Mouse (Mus musculus) kidney, embryonic 14.5 days (tissue): ENCODE data around the gene Lcmt1. TPM values are rescaled to one million over a fixed set of nuclear protein-coding genes. Genes with fewer than 3 reads are reported as not detected.

Experiments
- ATAC-seq: fragments of 200-750 bp; cut with Nextera tagmentation; 2 replicates; pipeline ENCODE4 v1.8.0; 2017; ENCODE audit warnings: moderate number of reproducible peaks, mild to moderate bottlenecking, moderate TSS enrichment, moderate library complexity; ENCODE audit not compliant: low FRiP score, low TSS enrichment
- H3K27ac ChIP-seq: fragments of 300-500 bp; sonication (generic); 2 replicates; pipeline ENCODE4 v1.5.1; 2014; ENCODE audit warnings: low read depth, mild to moderate bottlenecking, low read length, moderate library complexity, mixed read lengths
- H3K27me3 ChIP-seq: fragments of 300-500 bp; sonication (generic); 2 replicates; pipeline ENCODE4 v1.6.1; 2014; ENCODE audit warnings: mild to moderate bottlenecking, low read length; ENCODE audit not compliant: control insufficient read depth, insufficient read depth
- H3K36me3 ChIP-seq: fragments of 300-500 bp; sonication (generic); 2 replicates; pipeline ENCODE4 v1.6.1; 2014; ENCODE audit warnings: low read length, mixed read lengths; ENCODE audit not compliant: control insufficient read depth, insufficient read depth
- H3K4me1 ChIP-seq: fragments of 300-500 bp; sonication (generic); 2 replicates; pipeline ENCODE4 v1.6.1; 2014; ENCODE audit warnings: low read length, mixed read lengths; ENCODE audit not compliant: control insufficient read depth, insufficient read depth
- H3K4me2 ChIP-seq: fragments of 300-500 bp; sonication (generic); replicated peaks from 2 replicates; pipeline ENCODE4 v1.6.1; 2014; ENCODE audit warnings: low read depth, mild to moderate bottlenecking, low read length
- H3K4me3 ChIP-seq: fragments of 300-500 bp; sonication (generic); 2 replicates; pipeline ENCODE4 v1.5.1; 2014; ENCODE audit warnings: mild to moderate bottlenecking, low read length
- H3K9ac ChIP-seq: fragments of 300-500 bp; sonication (generic); 2 replicates; pipeline ENCODE4 v1.6.1; 2014; ENCODE audit warnings: low read depth, mild to moderate bottlenecking, low read length, moderate library complexity
- H3K9me3 ChIP-seq: fragments of 300-500 bp; sonication (generic); 2 replicates; pipeline ENCODE4 v1.6.1; 2016; ENCODE audit warnings: low read length; ENCODE audit not compliant: control insufficient read depth
- WGBS: fragments of 180-500 bp; shearing (Covaris S2); extraction: QIAGEN DNeasy Blood & Tissue Kit; methylation state at CpG from one replicate; pipeline ENCODE4 v1.1.7; 2014; 5-methylcytosine and 5-hydroxymethylcytosine counted together
- polyA plus RNA-seq: library from polyadenylated mRNA; unstranded; fragments of >200 nt; fragmentation: Nextera tagmentation; extraction: Ambion mirVana; gene quantifications from 2 replicates; pipeline ENCODE4 v1.2.1, GENCODE M21; 2014

Gene Lcmt1
- polyA plus RNA-seq, 1 experiment from 2014 or later, result 61.3 TPM

DNA sequence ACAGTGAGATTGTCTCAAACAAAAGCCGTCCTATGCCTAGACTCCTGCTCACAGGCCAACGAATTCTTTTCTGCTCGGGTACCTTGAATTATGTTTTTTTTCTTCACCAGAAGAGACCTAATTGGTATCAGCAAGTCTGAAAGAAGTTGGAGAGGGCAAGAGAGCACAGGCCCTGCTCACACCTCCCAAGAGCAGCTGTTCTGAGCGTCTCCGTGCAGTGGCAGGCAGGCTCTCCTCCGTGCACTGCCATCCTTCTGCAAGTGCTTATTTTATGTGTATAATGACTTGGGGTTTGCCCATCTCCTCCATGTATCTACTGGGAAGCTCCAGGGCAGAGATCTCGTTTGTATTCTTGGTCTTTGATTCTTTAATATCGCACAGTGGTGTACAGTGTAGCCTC, 2.8 kb upstream of the Lcmt1 start:
- no peak overlapping the region for H3K27ac ChIP-seq
- H3K4me1 ChIP-seq, result peaks cover 16% of the 10 kb centered on the region
- H3K9me3 ChIP-seq, result no peaks in the 10 kb centered on the region
- ATAC-seq, result no peak
- no peaks in the 10 kb centered on the region for H3K36me3 ChIP-seq
- no peak overlapping the region for H3K4me3 ChIP-seq
- H3K9ac ChIP-seq, result no peak overlapping the region
- WGBS, result 78% methylated on average over 8 of the region's 8 CpGs
- H3K4me2 ChIP-seq, result no peak overlapping the region
- no peaks in the 10 kb centered on the region for H3K27me3 ChIP-seq

DNA sequence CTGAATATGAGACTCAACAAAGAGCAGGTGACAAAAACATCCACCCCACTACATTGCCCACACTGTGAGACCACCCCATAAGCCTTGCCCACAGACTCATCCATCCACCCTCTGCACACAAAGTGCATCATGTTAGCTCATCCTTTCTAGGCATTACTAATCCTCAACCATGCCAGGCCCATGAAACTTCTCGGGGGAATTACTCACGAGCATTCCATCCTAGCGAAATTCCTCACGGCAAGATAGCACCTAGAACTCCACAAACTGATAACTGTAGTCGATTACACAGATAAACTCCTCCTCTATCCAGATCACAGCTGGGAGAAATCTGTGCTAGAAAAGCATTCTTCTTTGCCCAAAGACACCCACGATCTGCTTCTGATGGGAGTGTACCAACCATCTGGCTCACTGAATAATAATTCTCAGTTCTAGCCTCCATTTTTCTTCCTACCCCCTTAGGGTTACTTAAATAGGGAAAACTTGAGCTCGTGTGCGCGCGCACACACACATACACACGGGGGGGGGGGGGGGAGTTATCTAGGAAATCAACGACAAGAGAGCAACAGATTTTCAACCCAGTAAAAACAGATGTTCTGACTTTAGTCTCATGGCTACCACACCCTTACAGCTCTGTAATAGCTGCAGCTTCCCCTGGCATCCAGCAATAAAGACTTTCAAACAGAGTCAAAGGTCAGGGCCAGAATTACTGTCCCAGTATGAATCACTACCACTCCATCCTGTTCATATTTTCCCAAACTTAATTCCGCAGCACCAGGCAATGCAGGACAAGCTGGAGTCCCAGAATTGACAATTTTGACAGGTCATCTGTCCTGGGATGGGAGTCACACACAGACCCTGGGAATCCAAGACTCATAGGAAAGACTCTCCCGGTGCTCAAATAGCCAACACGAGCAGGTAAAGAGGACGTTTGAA, 2.1 kb upstream of the Lcmt1 start:
- 0 out of 2 replicates have a peak overlapping the region, but pooled peaks have one; percentile 89 for H3K9ac ChIP-seq

DNA sequence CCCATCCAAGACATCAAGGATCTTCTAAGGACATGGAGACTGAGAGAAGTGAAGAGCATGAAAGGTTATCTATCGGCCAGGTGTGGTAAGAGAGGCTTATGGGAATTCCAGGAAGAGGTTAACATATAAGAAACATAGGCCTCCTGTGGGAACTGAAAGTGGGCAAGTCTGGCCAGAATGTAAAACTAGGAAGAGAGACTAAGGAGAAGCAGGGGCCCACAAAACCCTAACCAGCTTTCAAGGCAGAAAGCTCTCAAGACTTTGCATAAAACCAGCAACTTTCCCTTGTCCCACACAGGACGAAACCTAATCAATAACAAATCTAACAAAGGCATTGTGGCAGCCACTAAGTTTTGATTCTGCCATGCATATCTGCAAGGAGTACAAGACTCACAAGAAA, 1.4 kb upstream of the Lcmt1 start:
- Histone ChIP-seq H3K9ac (0 out of 2 replicates have a peak overlapping the region, but pooled peaks have one; percentile 89), H3K27me3 (no peaks in the 10 kb centered on the region), H3K27ac (no peak overlapping the region), H3K9me3 (no peaks in the 10 kb centered on the region), H3K36me3 (no peaks in the 10 kb centered on the region), H3K4me1 (peaks cover 16% of the 10 kb centered on the region), H3K4me3 (peak overlapping the region; percentile 80; the same call in 1 of the 2 replicates), H3K4me2 (peak overlapping the region; percentile 55)
- 75% methylated on average over 2 of the region's 2 CpGs for WGBS
- ATAC-seq, result no peak

More for the DNA sequence above, 2.1 kb upstream of the Lcmt1 start:
- no peaks in the 10 kb centered on the region for H3K9me3 ChIP-seq
- WGBS, result 79% methylated on average over 16 of the region's 16 CpGs
- peaks cover 16% of the 10 kb centered on the region for H3K4me1 ChIP-seq
- no peak overlapping the region for H3K27ac ChIP-seq
- no peak for ATAC-seq
- H3K36me3 ChIP-seq, result no peaks in the 10 kb centered on the region
- H3K4me3 ChIP-seq, result peak overlapping the region; percentile 80; the same call in 1 of the 2 replicates
- peak overlapping the region; percentile 55; the same call in 1 of the 2 replicates for H3K4me2 ChIP-seq
- no peaks in the 10 kb centered on the region for H3K27me3 ChIP-seq

DNA sequence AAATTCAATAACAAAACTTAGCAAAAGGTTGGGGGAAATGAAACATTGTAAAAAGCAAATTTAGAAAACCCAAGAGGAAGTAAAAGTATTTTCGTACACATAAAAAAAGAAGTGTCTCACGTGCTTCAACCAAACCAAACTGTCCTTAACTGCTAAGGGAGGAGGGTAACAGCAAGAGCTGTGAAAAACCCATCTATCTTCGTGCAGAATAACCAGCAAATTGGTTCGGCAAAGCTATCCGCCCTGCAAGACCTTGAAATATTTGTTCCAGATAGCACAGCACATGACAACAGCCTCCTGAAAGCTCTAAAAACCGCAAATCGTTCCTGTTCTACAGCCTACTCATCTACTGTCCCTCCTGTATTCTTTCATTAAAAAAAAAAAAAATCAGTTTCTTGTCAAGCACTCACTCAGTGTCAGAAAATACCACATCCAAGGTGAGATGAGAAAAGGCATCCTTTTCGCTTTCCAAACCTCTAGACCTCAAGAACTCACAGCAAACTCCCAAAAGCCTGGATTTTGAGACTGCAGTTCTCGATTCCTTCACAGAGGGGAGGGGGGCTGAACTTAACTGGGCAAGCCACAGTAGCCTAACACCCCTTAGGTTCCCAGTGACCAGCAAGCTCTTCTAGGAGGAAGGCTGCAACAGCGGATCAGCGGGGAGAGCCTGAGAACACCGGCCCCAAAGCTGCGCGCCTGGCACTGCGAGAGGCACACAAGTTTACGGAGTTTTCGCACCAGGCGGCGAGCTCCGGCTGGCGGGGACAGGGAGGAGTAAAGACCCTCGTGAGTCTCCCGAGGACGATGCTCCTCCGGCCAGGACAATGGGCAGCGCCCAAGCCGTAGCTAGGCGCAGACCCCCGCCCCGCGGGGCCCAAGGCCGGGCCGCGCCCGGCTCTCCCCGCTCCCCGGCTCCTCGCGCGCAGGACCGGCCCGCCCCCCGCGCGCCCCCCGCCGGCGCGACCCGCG, 522 bp upstream of the Lcmt1 start:
- ATAC-seq, result peak; percentile 75
- peak overlapping the region; percentile 55 for H3K4me2 ChIP-seq
- peak overlapping the region; percentile 43 for H3K27ac ChIP-seq
- H3K9ac ChIP-seq, result peak overlapping the region; percentile 89
- H3K27me3 ChIP-seq, result no peaks in the 10 kb centered on the region
- no peaks in the 10 kb centered on the region for H3K36me3 ChIP-seq
- H3K4me1 ChIP-seq, result peaks cover 16% of the 10 kb centered on the region
- no peaks in the 10 kb centered on the region for H3K9me3 ChIP-seq
- peak overlapping the region; percentile 80 for H3K4me3 ChIP-seq
- 2% methylated on average over 46 of the region's 51 CpGs for WGBS

DNA sequence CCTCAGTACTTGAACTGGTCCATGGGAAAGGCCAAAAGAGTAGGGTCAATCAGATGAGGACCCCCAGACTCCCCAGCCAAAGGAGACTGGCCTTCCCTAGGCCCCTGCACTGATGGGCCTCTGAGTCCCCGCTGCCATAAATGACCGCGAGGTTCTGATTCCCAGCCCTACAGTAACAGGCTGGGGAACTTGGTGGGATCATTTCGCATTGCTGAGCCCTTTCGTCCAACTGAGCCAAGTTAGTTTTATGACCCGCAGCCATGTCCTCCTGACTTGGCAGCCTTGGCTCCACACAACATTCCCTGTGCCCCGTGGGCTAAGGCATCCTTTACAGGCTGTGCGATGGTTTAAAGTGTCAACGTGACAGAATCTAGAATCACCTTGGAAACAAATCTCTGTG, 1.1 kb downstream of the Lcmt1 start:
- Histone ChIP-seq H3K4me1 (peaks cover 16% of the 10 kb centered on the region), H3K27ac (peak overlapping the region; percentile 43; the same call in 1 of the 2 replicates), H3K4me3 (peak overlapping the region; percentile 80), H3K9ac (peak overlapping the region; percentile 89), H3K9me3 (no peaks in the 10 kb centered on the region), H3K27me3 (no peaks in the 10 kb centered on the region), H3K4me2 (peak overlapping the region; percentile 55), H3K36me3 (no peaks in the 10 kb centered on the region)
- ATAC-seq, result no peak
- WGBS, result 25% methylated on average over 9 of the region's 9 CpGs

DNA sequence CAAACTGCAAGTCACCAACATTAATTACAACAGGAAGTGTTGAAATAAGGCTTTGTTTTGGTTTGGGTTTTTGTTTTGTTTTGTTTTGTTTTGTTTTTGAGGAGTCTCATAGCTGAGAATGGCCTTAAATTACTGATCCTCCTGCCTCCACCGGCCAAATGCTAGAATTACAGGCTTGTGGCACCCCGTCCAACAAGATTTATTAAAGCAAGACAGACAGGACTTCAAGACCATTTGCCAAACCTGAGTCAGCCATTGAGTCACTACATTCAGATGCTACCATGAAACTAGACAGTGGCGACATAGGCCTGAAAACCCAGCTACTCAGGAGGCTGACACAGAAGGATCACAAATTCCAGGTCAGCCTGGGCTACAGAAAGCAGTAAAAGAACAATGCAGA, 1.9 kb downstream of the Lcmt1 start:
- Histone ChIP-seq H3K9ac (no peak overlapping the region), H3K27me3 (no peaks in the 10 kb centered on the region), H3K27ac (no peak overlapping the region), H3K4me3 (no peak overlapping the region), H3K9me3 (no peaks in the 10 kb centered on the region), H3K36me3 (no peaks in the 10 kb centered on the region), H3K4me1 (peaks cover 16% of the 10 kb centered on the region), H3K4me2 (no peak overlapping the region)
- no peak for ATAC-seq
- WGBS, result 50% methylated on average over 3 of the region's 3 CpGs

DNA sequence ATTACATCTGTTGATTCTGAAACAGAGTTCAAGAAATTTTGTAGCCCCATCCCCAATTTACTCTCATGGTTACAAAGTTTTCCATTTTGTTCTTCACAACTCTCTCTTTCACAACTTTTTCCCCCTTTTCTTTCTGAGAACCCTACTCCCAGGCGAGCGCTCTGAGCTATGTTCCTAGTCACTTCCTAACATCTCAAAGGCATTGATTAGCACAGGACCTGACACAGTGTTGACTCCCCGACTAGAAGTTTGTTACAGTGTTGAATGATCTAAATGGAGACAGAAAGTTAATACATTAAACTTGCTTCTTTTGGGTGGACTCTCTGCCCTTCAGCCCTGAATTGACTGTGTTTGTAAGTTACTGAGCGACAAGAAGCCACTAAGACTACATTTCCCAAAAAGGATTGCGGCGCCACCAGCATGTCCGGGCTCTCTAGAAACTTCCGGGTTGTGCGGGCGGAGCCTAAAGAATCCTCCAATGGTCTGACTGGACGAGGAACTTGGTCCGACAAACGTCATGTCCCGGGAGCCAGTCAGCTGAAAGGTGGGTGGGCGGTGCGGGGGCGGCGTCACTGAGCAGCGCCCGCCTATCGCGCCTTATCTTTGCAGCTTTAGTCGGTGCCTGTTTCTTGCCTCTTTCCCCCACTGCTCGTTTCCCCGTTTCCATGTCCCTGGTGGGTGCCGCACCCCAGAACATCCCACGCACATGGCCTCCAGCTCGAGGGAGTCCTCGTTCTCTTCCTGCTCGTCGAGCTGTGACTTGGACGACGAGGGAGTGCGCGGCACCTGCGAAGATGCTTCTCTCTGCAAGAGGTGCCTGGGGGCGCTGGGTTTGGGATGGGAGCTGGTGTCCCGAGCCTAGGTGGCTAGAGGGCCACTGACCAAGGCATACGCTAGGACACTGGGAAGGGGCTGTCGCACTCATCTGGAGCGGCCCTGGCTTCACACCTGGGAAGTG, 8.1 kb downstream of the Lcmt1 start:
- H3K27ac ChIP-seq, result peak overlapping the region; percentile 42

More for the DNA sequence above, 8.1 kb downstream of the Lcmt1 start:
- H3K9me3 ChIP-seq, result no peaks in the 10 kb centered on the region
- 4% methylated on average over 41 of the region's 41 CpGs for WGBS
- H3K9ac ChIP-seq, result peak overlapping the region; percentile 78
- H3K4me1 ChIP-seq, result peaks cover 11% of the 10 kb centered on the region
- ATAC-seq, result peak; percentile 99
- no peaks in the 10 kb centered on the region for H3K36me3 ChIP-seq
- no peaks in the 10 kb centered on the region for H3K27me3 ChIP-seq
- H3K4me3 ChIP-seq, result peak overlapping the region; percentile 87
- peak overlapping the region; percentile 81 for H3K4me2 ChIP-seq
